15 mouse cellular contexts compared by ENCODE assay signal in genomic region chr11:60321438-60321837, GRCm38 (mm10). TPM values are rescaled to one million over a fixed set of nuclear protein-coding genes. Genes with fewer than 3 reads are reported as not detected.
DNase-seq lines count a peak whose midpoint lies in the region; ATAC-seq lines count a peak whose summit lies in the region.
"Had no signal": no experiment of that assay in that cellular context is flagged by ENCODE, and none has a peak within 500 bp of the region (broad histone marks: within the 10 kb centered on the region; RNA-seq: fewer than 3 reads in every experiment).

No protein-coding gene starts in this region.

- H3K4me1 ChIP-seq in hindbrain, embryonic 13.5 days (replicated peaks), result peaks cover 53% of the 10 kb centered on the region
- peaks cover 14% of the 10 kb centered on the region; the same call in 1 of the 2 replicates for H3K4me1 ChIP-seq in hindbrain, embryonic 10.5 days (replicated peaks)
- H3K4me1 ChIP-seq in kidney, embryonic 14.5 days (ENCODE audit: control insufficient read depth, insufficient read depth, low read length), result peaks cover 34% of the 10 kb centered on the region
- H3K4me1 ChIP-seq in neural tube, embryonic 14.5 days (ENCODE audit: control insufficient read depth, insufficient read depth, low read length), result peaks cover 36% of the 10 kb centered on the region; the same call in 1 of the 2 replicates

- H3K36me3 ChIP-seq in hindbrain, embryonic 13.5 days, result no peaks in the 10 kb centered on the region
- no peaks in the 10 kb centered on the region for H3K36me3 ChIP-seq in hindbrain, embryonic 10.5 days
- no peaks in the 10 kb centered on the region for H3K36me3 ChIP-seq in kidney, embryonic 14.5 days (ENCODE audit: control insufficient read depth, insufficient read depth, low read length)
- H3K36me3 ChIP-seq in neural tube, embryonic 14.5 days (ENCODE audit: control insufficient read depth, insufficient read depth, low read length), result no peaks in the 10 kb centered on the region
- H3K36me3 ChIP-seq: embryonic facial prominence, embryonic 12.5 days; liver, embryonic 13.5 days; midbrain, embryonic 12.5 days had no signal

- H3K4me2 ChIP-seq in hindbrain, embryonic 13.5 days, result no peak overlapping the region
- H3K4me2 ChIP-seq in kidney, embryonic 14.5 days (replicated peaks; ENCODE audit: low read depth, low read length), result no peak overlapping the region
- no peak overlapping the region for H3K4me2 ChIP-seq in neural tube, embryonic 14.5 days (ENCODE audit: low read depth, low read length)
- H3K4me2 ChIP-seq: embryonic facial prominence, embryonic 12.5 days; forebrain, embryonic 13.5 days; liver, embryonic 13.5 days; midbrain, embryonic 12.5 days had no signal

- DNase-seq in hindbrain, embryonic 10.5 days (ENCODE audit: low spot score), result no peak
- DNase-seq in lung, postnatal 25 days (ENCODE audit: low spot score), result peak; percentile 44
- no peak for DNase-seq in lung, postnatal 4 days
- no peak for DNase-seq in frontal cortex, postnatal 14 days (ENCODE audit: low spot score in 2 of 2)
- DNase-seq: cerebellum, postnatal 14 days; gastrocnemius, postnatal 36 days; liver, embryonic 13.5 days had no signal

- WGBS in hindbrain, embryonic 13.5 days, result 85% methylated on average over 2 of the region's 2 CpGs
- 89% methylated on average over 2 of the region's 2 CpGs for WGBS in hindbrain, embryonic 10.5 days
- 66% methylated on average over 2 of the region's 2 CpGs for WGBS in kidney, embryonic 14.5 days
- 78% methylated on average over 2 of the region's 2 CpGs for WGBS in neural tube, embryonic 14.5 days

- peak overlapping the region; percentile 61; the same call in 1 of the 2 replicates for H3K27ac ChIP-seq in hindbrain, embryonic 13.5 days
- H3K27ac ChIP-seq in hindbrain, embryonic 10.5 days, result no peak overlapping the region
- peak overlapping the region; percentile 61; the same call in 1 of the 2 replicates for H3K27ac ChIP-seq in kidney, embryonic 14.5 days (ENCODE audit: low read depth, low read length)
- peak overlapping the region; percentile 74; the same call in 1 of the 2 replicates for H3K27ac ChIP-seq in neural tube, embryonic 14.5 days (ENCODE audit: low read depth, low read length)
- H3K27ac ChIP-seq: embryonic facial prominence, embryonic 12.5 days; forebrain, embryonic 13.5 days; liver, embryonic 13.5 days had no signal

- H3K4me3 ChIP-seq in hindbrain, embryonic 13.5 days, result no peak overlapping the region
- H3K4me3 ChIP-seq in hindbrain, embryonic 10.5 days, result no peak overlapping the region
- no peak overlapping the region for H3K4me3 ChIP-seq in kidney, embryonic 14.5 days (ENCODE audit: low read length)
- no peak overlapping the region for H3K4me3 ChIP-seq in neural tube, embryonic 14.5 days (ENCODE audit: low read depth, low read length)
- H3K4me3 ChIP-seq: embryonic facial prominence, embryonic 12.5 days; forebrain, embryonic 13.5 days; liver, embryonic 13.5 days; midbrain, embryonic 12.5 days had no signal

- H3K9ac ChIP-seq in hindbrain, embryonic 13.5 days, result no peak overlapping the region
- no peak overlapping the region for H3K9ac ChIP-seq in kidney, embryonic 14.5 days (ENCODE audit: low read depth, low read length)
- H3K9ac ChIP-seq in neural tube, embryonic 14.5 days (replicated peaks; ENCODE audit: low read depth, low read length), result no peak overlapping the region
- H3K9ac ChIP-seq: embryonic facial prominence, embryonic 12.5 days; forebrain, embryonic 13.5 days; liver, embryonic 13.5 days; midbrain, embryonic 12.5 days had no signal

- H3K27me3 ChIP-seq in hindbrain, embryonic 13.5 days, result no peaks in the 10 kb centered on the region
- H3K27me3 ChIP-seq in hindbrain, embryonic 10.5 days (ENCODE audit: insufficient read depth, poor library complexity, severe bottlenecking), result no peaks in the 10 kb centered on the region
- H3K27me3 ChIP-seq in kidney, embryonic 14.5 days (ENCODE audit: control insufficient read depth, insufficient read depth, low read length), result no peaks in the 10 kb centered on the region
- no peaks in the 10 kb centered on the region for H3K27me3 ChIP-seq in neural tube, embryonic 14.5 days (ENCODE audit: control insufficient read depth, insufficient read depth, low read length)
- H3K27me3 ChIP-seq: embryonic facial prominence, embryonic 12.5 days; forebrain, embryonic 13.5 days; liver, embryonic 13.5 days; midbrain, embryonic 12.5 days; Patski had no signal

- ATAC-seq in hindbrain, embryonic 13.5 days (ENCODE audit: low FRiP score), result no peak
- no peak for ATAC-seq in kidney, embryonic 14.5 days (ENCODE audit: low FRiP score, low TSS enrichment)
- no peak for ATAC-seq in neural tube, embryonic 14.5 days (ENCODE audit: low read depth)
- ATAC-seq: forebrain, embryonic 13.5 days; inflammation-experienced regulatory T-cells, adult 6 months; Patski had no signal

- no peaks in the 10 kb centered on the region for H3K9me3 ChIP-seq in hindbrain, embryonic 13.5 days
- no peaks in the 10 kb centered on the region for H3K9me3 ChIP-seq in hindbrain, embryonic 10.5 days
- H3K9me3 ChIP-seq in kidney, embryonic 14.5 days (ENCODE audit: control insufficient read depth, low read length), result no peaks in the 10 kb centered on the region
- no peaks in the 10 kb centered on the region for H3K9me3 ChIP-seq in neural tube, embryonic 14.5 days (ENCODE audit: control insufficient read depth, low read length)
- H3K9me3 ChIP-seq: embryonic facial prominence, embryonic 12.5 days; forebrain, embryonic 13.5 days; liver, embryonic 13.5 days; midbrain, embryonic 12.5 days had no signal

RNA-seq across cellular contexts. Expression of gene Tom1l2, which starts 31.3 kb away (rescaled TPM):
- polyA plus RNA-seq in hindbrain, embryonic 13.5 days (2015; fragmentation: Nextera tagmentation; extraction: Ambion mirVana), result 54.5 and 59.2 TPM in 2 replicates
- polyA plus RNA-seq in hindbrain, embryonic 10.5 days (2016; fragmentation: Nextera tagmentation; extraction: Ambion mirVana), result 21.6 and 30.7 TPM in 2 replicates
- 11.3 and 19.3 TPM in 2 replicates for polyA plus RNA-seq in kidney, embryonic 14.5 days (2014; fragmentation: Nextera tagmentation; extraction: Ambion mirVana)
- 47.8 and 50.9 TPM in 2 replicates for polyA plus RNA-seq in neural tube, embryonic 14.5 days (2014; fragmentation: Nextera tagmentation; extraction: Ambion mirVana)

RNA-seq across cellular contexts. Expression of gene Drc3, which starts 31.7 kb away (rescaled TPM):
- polyA plus RNA-seq in hindbrain, embryonic 13.5 days (2015; fragmentation: Nextera tagmentation; extraction: Ambion mirVana), result 6.3 and 7.9 TPM in 2 replicates
- 2.8 and 6.0 TPM in 2 replicates for polyA plus RNA-seq in hindbrain, embryonic 10.5 days (2016; fragmentation: Nextera tagmentation; extraction: Ambion mirVana)
- polyA plus RNA-seq in kidney, embryonic 14.5 days (2014; fragmentation: Nextera tagmentation; extraction: Ambion mirVana), result 1.3 and 1.5 TPM in 2 replicates
- polyA plus RNA-seq in neural tube, embryonic 14.5 days (2014; fragmentation: Nextera tagmentation; extraction: Ambion mirVana), result 5.2 TPM in 2 replicates
